9 mouse cellular contexts compared by ENCODE assay signal in the genomic region with DNA sequence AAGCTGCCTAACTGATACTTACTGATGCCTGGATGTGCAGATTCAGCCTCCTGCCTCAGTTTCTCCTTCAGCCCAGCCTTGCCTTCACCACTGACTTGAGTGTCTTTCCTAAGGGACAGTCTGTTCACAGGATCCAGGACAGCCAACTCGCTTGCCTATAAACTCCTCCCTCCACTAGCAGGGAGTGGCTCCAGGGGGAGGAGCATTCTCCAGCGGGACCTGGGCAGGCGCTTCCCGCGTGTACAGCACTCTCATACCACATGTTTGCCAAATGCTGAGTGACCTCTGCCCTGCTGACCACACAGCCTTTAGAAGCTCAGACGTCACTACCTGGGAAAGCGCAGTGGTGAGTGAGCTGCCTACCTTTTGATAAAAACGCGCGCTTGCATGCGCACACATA. TPM values are rescaled to one million over a fixed set of nuclear protein-coding genes. Genes with fewer than 3 reads are reported as not detected.
A peak's percentile ranks its signal among the peaks of the same experiment; 100 is the strongest.
DNase-seq lines count a peak whose midpoint lies in the region; ATAC-seq and TF ChIP-seq lines count a peak whose summit lies in the region.
"Had no signal": no experiment of that assay in that cellular context is flagged by ENCODE, and none has a peak within 500 bp of the region (broad histone marks: within the 10 kb centered on the region; RNA-seq: fewer than 3 reads in every experiment).

No protein-coding gene starts in this region.

- ATAC-seq in hindbrain, embryonic 11.5 days (ENCODE audit: low FRiP score) = no peak
- ATAC-seq in lung, embryonic 14.5 days (ENCODE audit: insufficient read depth) = peak; percentile 67

- peaks cover 17% of the 10 kb centered on the region for H3K4me1 ChIP-seq in hindbrain, embryonic 10.5 days (replicated peaks)
- no peaks in the 10 kb centered on the region for H3K4me1 ChIP-seq in hindbrain, embryonic 11.5 days (replicated peaks; ENCODE audit: control insufficient read depth, insufficient read depth, low read length)
- peaks cover 18% of the 10 kb centered on the region for H3K4me1 ChIP-seq in embryonic facial prominence, embryonic 10.5 days
- H3K4me1 ChIP-seq in lung, embryonic 14.5 days (ENCODE audit: insufficient read depth) = peaks cover 2% of the 10 kb centered on the region; the same call in 1 of the 2 replicates

- H3K27ac ChIP-seq in hindbrain, embryonic 10.5 days = no peak overlapping the region
- no peak overlapping the region for H3K27ac ChIP-seq in hindbrain, embryonic 11.5 days (ENCODE audit: low read depth, low read length)
- H3K27ac ChIP-seq in embryonic facial prominence, embryonic 10.5 days (replicated peaks) = peak overlapping the region; percentile 44; the same call in 1 of the 2 replicates
- no peak overlapping the region for H3K27ac ChIP-seq in lung, embryonic 14.5 days (ENCODE audit: low read depth)
- H3K27ac ChIP-seq: hindbrain, embryonic 15.5 days had no signal

- H3K27me3 ChIP-seq in hindbrain, embryonic 10.5 days (ENCODE audit: insufficient read depth, poor library complexity, severe bottlenecking) = peaks cover 15% of the 10 kb centered on the region; the same call in 1 of the 2 replicates
- no peaks in the 10 kb centered on the region for H3K27me3 ChIP-seq in hindbrain, embryonic 11.5 days (ENCODE audit: control insufficient read depth, insufficient read depth, low read length)
- peaks cover 8% of the 10 kb centered on the region; the same call in 1 of the 2 replicates for H3K27me3 ChIP-seq in embryonic facial prominence, embryonic 10.5 days (replicated peaks; ENCODE audit: low read depth, poor library complexity, severe bottlenecking)
- H3K27me3 ChIP-seq in lung, embryonic 14.5 days (ENCODE audit: insufficient read depth, low read length) = no peaks in the 10 kb centered on the region
- H3K27me3 ChIP-seq: hindbrain, embryonic 15.5 days had no signal

- 15% methylated on average over 11 of the region's 11 CpGs for WGBS in hindbrain, embryonic 10.5 days
- 13% methylated on average over 11 of the region's 11 CpGs for WGBS in hindbrain, embryonic 11.5 days
- WGBS in embryonic facial prominence, embryonic 10.5 days = 14% methylated on average over 11 of the region's 11 CpGs
- WGBS in lung, embryonic 14.5 days = 10% methylated on average over 11 of the region's 11 CpGs

- H3K9ac ChIP-seq in hindbrain, embryonic 11.5 days (ENCODE audit: low read depth, low read length) = no peak overlapping the region
- H3K9ac ChIP-seq in lung, embryonic 14.5 days = 0 out of 2 replicates have a peak overlapping the region, but pooled peaks have one; percentile 3
- H3K9ac ChIP-seq: hindbrain, embryonic 15.5 days had no signal

- no peak for DNase-seq in hindbrain, embryonic 10.5 days (ENCODE audit: low spot score)
- DNase-seq in hindbrain, embryonic 11.5 days (ENCODE audit: low spot score) = no peak
- DNase-seq in embryonic facial prominence, embryonic 10.5 days (ENCODE audit: low spot score) = peak; percentile 70
- peak; percentile 94 for DNase-seq in kidney, adult 9 months
- peak; percentile 70 for DNase-seq in lung, embryonic 14.5 days
- DNase-seq in frontal cortex, postnatal 36 days (ENCODE audit: low spot score in 2 of 2) = no peak
- no peak for DNase-seq in frontal cortex, postnatal 10 days (ENCODE audit: low spot score in 2 of 2)
- DNase-seq in layer of hippocampus, adult 9-10 months (ENCODE audit: low spot score) = no peak

- no peaks in the 10 kb centered on the region for H3K36me3 ChIP-seq in hindbrain, embryonic 10.5 days
- H3K36me3 ChIP-seq in hindbrain, embryonic 11.5 days (ENCODE audit: control insufficient read depth, insufficient read depth, low read length) = no peaks in the 10 kb centered on the region
- H3K36me3 ChIP-seq in embryonic facial prominence, embryonic 10.5 days (replicated peaks) = no peaks in the 10 kb centered on the region
- no peaks in the 10 kb centered on the region for H3K36me3 ChIP-seq in lung, embryonic 14.5 days (ENCODE audit: insufficient read depth)
- H3K36me3 ChIP-seq: hindbrain, embryonic 15.5 days had no signal

- H3K9me3 ChIP-seq in hindbrain, embryonic 10.5 days = no peaks in the 10 kb centered on the region
- H3K9me3 ChIP-seq in hindbrain, embryonic 11.5 days (ENCODE audit: control insufficient read depth, low read length) = no peaks in the 10 kb centered on the region
- no peaks in the 10 kb centered on the region for H3K9me3 ChIP-seq in embryonic facial prominence, embryonic 10.5 days
- H3K9me3 ChIP-seq in lung, embryonic 14.5 days (ENCODE audit: low read depth, low read length) = no peaks in the 10 kb centered on the region
- H3K9me3 ChIP-seq: hindbrain, embryonic 15.5 days had no signal

- peak overlapping the region; percentile 30 for H3K4me3 ChIP-seq in hindbrain, embryonic 10.5 days
- no peak overlapping the region for H3K4me3 ChIP-seq in hindbrain, embryonic 11.5 days (ENCODE audit: low read depth, low read length)
- H3K4me3 ChIP-seq in embryonic facial prominence, embryonic 10.5 days = peak overlapping the region; percentile 42
- H3K4me3 ChIP-seq in lung, embryonic 14.5 days (ENCODE audit: low read depth, low read length) = peak overlapping the region; percentile 18
- H3K4me3 ChIP-seq: hindbrain, embryonic 15.5 days had no signal

- H3K4me2 ChIP-seq in hindbrain, embryonic 11.5 days (replicated peaks; ENCODE audit: low read depth, low read length) = no peak overlapping the region
- H3K4me2 ChIP-seq in lung, embryonic 14.5 days = peak overlapping the region; percentile 58
- H3K4me2 ChIP-seq: hindbrain, embryonic 15.5 days had no signal

- no peak for TF ChIP-seq CTCF in lung, embryonic 14.5 days (IDR thresholded peaks at IDR 0.05; ENCODE audit: low read depth)

RNA-seq across cellular contexts. Expression of a gene that starts 15.9 kb away (rescaled TPM):
- polyA plus RNA-seq in hindbrain, embryonic 10.5 days (2016; fragmentation: Nextera tagmentation; extraction: Ambion mirVana) = 2,517 and 3,327 TPM in 2 replicates
- 1,515 and 1,668 TPM in 2 replicates for polyA plus RNA-seq in hindbrain, embryonic 11.5 days (2014; fragmentation: Nextera tagmentation; extraction: Ambion mirVana)
- 3,458 and 4,025 TPM in 2 replicates for polyA plus RNA-seq in embryonic facial prominence, embryonic 10.5 days (2016; fragmentation: Nextera tagmentation; extraction: Ambion mirVana)
- polyA plus RNA-seq in lung, embryonic 14.5 days (2014; fragmentation: Nextera tagmentation; extraction: Ambion mirVana) = 1,829 and 1,952 TPM in 2 replicates

RNA-seq across cellular contexts. Expression of a gene that starts 19.5 kb away (rescaled TPM):
- polyA plus RNA-seq in hindbrain, embryonic 10.5 days (2016; fragmentation: Nextera tagmentation; extraction: Ambion mirVana) = 0.14 TPM in 1 of 2 replicates, not detected in the other
- 0.21 TPM in 1 of 2 replicates, not detected in the other for polyA plus RNA-seq in hindbrain, embryonic 11.5 days (2014; fragmentation: Nextera tagmentation; extraction: Ambion mirVana)
- polyA plus RNA-seq in embryonic facial prominence, embryonic 10.5 days (2016; fragmentation: Nextera tagmentation; extraction: Ambion mirVana) = 0.27 TPM in 1 of 2 replicates, not detected in the other
- not detected in 2 replicates for polyA plus RNA-seq in lung, embryonic 14.5 days (2014; fragmentation: Nextera tagmentation; extraction: Ambion mirVana)
- polyA plus RNA-seq: hindbrain, embryonic 15.5 days had no signal

Comparison
In these comparisons a context has a peak if more than half of its experiments do, and no peak if none do; other contexts are left out.
1. DNase-seq: peak in embryonic facial prominence, embryonic 10.5 days (single experiment), kidney, adult 9 months (single experiment) and lung, embryonic 14.5 days (single experiment); none in hindbrain, embryonic 10.5 days (single experiment), hindbrain, embryonic 11.5 days (single experiment), frontal cortex, postnatal 36 days (0 of 2), frontal cortex, postnatal 10 days (0 of 2) and layer of hippocampus, adult 9-10 months (single experiment).